Mouse (Mus musculus): Measurements from ENCODE around the gene Strn4. TPM values are rescaled to one million over a fixed set of nuclear protein-coding genes. Genes with fewer than 3 reads are reported as not detected.
A peak's percentile ranks its signal among the peaks of the same experiment; 100 is the strongest.

Strn4 gene
- total and polyA plus RNA-seq, 3 experiments, result 55.5 to 94.2 (median 56.2) TPM

DNA sequence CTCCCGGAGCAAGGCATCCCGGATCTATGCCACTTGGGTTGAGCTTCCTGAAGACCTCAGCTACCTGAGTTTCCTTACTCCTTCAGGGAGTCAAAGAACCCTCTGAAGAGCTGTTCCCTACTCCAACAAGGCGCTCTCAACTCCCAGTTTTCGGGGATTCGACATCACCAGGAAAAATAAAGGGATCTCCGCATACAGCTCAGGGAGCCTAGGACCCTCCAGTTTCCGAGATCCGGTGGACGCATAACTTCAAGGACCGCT is 34.2 kb upstream of the Strn4 start:
- peak overlapping the region; percentile 93 for H3K9ac ChIP-seq (ENCODE audit: low read depth, low read length)
- intact Hi-C loops (cut with DNase I), result loop anchor here (1.0 to 5.0 kb wide), 2 partner anchors 20 to 34 kb away; no protein-coding TSS in a partner anchor
- H3K4me3 ChIP-seq, result peak overlapping the region; percentile 69
- TF ChIP-seq CTCF (IDR thresholded peaks at IDR 0.05) (no peak), EP300 (IDR thresholded peaks at IDR 0.05; ENCODE audit: insufficient read depth, low read depth, low read length) (no peak), POLR2A (IDR thresholded peaks at IDR 0.05; ENCODE audit: insufficient read depth, low read depth, low read length) (no peak)
- H3K27me3 ChIP-seq (ENCODE audit: control insufficient read depth, insufficient read depth, low read length), result peaks cover 2% of the 10 kb centered on the region; the same call in 1 of the 2 replicates
- DNase-seq, result no peak
- 0 out of 2 replicates have a peak, but pooled peaks cover 1% of the 10 kb centered on the region for H3K79me2 ChIP-seq (replicated peaks; ENCODE audit: control insufficient read depth, insufficient read depth, low read length)
- no peaks in the 10 kb centered on the region for H3K36me3 ChIP-seq (ENCODE audit: control insufficient read depth, insufficient read depth, low read length)
- H3K4me1 ChIP-seq (ENCODE audit: control insufficient read depth, insufficient read depth, low read length), result peaks cover 10% of the 10 kb centered on the region
- 0% methylated on average over 10 of the region's 10 CpGs for WGBS
- H3K27ac ChIP-seq, result peak overlapping the region; percentile 77

DNA sequence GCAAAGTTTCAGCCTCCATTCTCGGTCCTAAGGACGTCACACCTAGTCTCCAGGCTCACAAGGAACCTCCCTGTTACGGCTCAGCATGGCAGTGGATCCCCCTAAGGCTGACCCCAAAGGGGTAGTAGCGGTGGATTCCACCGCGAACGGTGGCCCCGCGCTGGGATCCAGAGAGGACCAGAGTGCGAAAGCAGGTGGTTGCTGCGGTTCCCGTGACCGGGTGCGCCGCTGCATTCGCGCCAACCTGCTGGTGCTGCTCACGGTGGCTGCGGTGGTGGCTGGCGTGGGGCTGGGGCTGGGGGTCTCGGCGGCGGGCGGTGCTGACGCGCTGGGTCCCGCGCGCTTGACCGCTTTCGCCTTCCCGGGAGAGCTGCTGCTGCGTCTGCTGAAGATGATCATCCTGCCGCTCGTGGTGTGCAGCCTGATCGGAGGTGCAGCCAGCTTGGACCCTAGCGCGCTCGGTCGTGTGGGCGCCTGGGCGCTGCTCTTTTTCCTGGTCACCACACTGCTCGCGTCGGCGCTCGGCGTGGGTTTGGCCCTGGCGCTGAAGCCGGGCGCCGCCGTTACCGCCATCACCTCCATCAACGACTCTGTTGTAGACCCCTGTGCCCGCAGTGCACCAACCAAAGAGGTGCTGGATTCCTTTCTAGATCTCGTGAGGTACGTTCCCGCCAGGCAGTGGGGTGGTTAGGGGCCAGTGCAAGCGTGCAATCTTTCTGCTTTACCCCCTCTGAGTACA is 33.7 kb upstream of the Strn4 start:
- Histone ChIP-seq H3K27ac (peak overlapping the region; percentile 77), H3K79me2 (replicated peaks; ENCODE audit: control insufficient read depth, insufficient read depth, low read length) (0 out of 2 replicates have a peak, but pooled peaks cover 1% of the 10 kb centered on the region), H3K36me3 (ENCODE audit: control insufficient read depth, insufficient read depth, low read length) (no peaks in the 10 kb centered on the region), H3K27me3 (ENCODE audit: control insufficient read depth, insufficient read depth, low read length) (peaks cover 2% of the 10 kb centered on the region; the same call in 1 of the 2 replicates), H3K9ac (ENCODE audit: low read depth, low read length) (peak overlapping the region; percentile 93), H3K4me3 (peak overlapping the region; percentile 69), H3K4me1 (ENCODE audit: control insufficient read depth, insufficient read depth, low read length) (peaks cover 10% of the 10 kb centered on the region)
- intact Hi-C loops (cut with DNase I), result loop anchor here (1.0 to 5.0 kb wide), 2 partner anchors 21 to 35 kb away; no protein-coding TSS in a partner anchor
- WGBS, result 1% methylated on average over 57 of the region's 60 CpGs
- peak; percentile 38 to 62 for DNase-seq
- TF ChIP-seq CTCF (IDR thresholded peaks at IDR 0.05) (no peak), POLR2A (IDR thresholded peaks at IDR 0.05; ENCODE audit: insufficient read depth, low read depth, low read length) (no peak), EP300 (IDR thresholded peaks at IDR 0.05; ENCODE audit: insufficient read depth, low read depth, low read length) (no peak)

DNA sequence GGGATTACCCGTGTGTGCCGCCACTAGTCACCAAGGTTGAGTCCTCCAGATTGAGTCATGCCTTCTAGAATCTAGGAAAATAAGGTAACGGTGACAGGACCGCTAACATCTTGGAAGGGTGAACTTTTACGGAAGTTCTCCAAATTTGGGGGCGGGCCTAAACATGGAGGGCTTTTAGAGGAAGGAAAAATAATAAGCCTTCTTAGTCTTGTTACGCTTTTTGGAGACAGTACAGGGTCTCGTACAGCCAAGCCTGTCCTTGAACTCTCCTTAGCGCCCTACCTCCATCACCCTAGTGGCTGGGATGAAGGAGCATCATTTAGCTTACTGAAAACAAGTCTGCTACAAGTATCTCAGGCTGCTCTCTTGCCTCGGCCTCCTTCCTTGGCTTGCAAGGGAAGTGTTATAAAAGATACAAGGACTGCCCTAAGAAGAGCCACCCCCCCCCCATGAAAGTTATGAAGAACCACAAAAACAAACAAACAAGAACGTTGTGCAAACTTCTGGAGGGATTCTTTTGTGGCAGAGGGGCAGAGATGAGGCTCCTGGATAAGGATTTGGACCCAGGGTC is 33.0 kb upstream of the Strn4 start:
- Histone ChIP-seq H3K27ac (peak overlapping the region; percentile 77), H3K4me3 (peak overlapping the region; percentile 69), H3K4me1 (ENCODE audit: control insufficient read depth, insufficient read depth, low read length) (peaks cover 10% of the 10 kb centered on the region), H3K79me2 (replicated peaks; ENCODE audit: control insufficient read depth, insufficient read depth, low read length) (0 out of 2 replicates have a peak, but pooled peaks cover 1% of the 10 kb centered on the region), H3K36me3 (ENCODE audit: control insufficient read depth, insufficient read depth, low read length) (no peaks in the 10 kb centered on the region), H3K27me3 (ENCODE audit: control insufficient read depth, insufficient read depth, low read length) (peaks cover 2% of the 10 kb centered on the region; the same call in 1 of the 2 replicates), H3K9ac (ENCODE audit: low read depth, low read length) (peak overlapping the region; percentile 93)
- TF ChIP-seq POLR2A (IDR thresholded peaks at IDR 0.05; ENCODE audit: insufficient read depth, low read depth, low read length), result no peak
- TF ChIP-seq CTCF (IDR thresholded peaks at IDR 0.05), result no peak
- TF ChIP-seq EP300 (IDR thresholded peaks at IDR 0.05; ENCODE audit: insufficient read depth, low read depth, low read length), result no peak
- intact Hi-C loops (cut with DNase I), result loop anchor here (5.0 kb wide), 1 partner anchor 35 kb away; no protein-coding TSS in a partner anchor
- no peak for DNase-seq
- WGBS, result 26% methylated on average over 11 of the region's 11 CpGs

DNA sequence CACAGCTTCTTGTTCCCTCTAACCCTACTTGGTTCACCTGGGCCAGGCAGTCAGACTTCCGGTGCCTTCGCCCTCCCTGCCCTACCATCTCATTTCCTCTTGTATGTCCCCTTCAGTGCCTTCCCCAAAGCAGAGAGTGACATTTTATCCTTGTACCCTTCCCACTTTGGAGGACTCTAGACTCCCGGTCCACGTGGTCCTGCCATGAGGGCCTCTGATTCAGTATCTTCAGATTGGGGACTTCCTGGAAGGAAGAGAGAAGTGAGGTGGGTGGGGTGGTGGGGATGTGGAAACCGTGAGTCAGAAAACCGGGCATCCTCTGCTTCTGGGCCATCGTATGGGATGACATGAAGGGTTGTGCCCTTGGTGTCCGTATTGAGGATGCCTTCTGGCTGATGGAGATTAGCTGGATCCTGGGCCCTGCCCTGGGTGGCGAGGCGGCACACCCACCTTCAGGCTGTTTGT is 32.4 kb upstream of the Strn4 start:
- WGBS, result 44% methylated on average over 10 of the region's 10 CpGs
- intact Hi-C loops (cut with DNase I), result loop anchor here (5.0 kb wide), 1 partner anchor 36 kb away; no protein-coding TSS in a partner anchor
- peak overlapping the region; percentile 36; the same call in 1 of the 2 replicates for H3K27ac ChIP-seq
- DNase-seq, result peak; percentile 33 to 38
- H3K4me3 ChIP-seq, result peak overlapping the region; percentile 35
- H3K27me3 ChIP-seq (ENCODE audit: control insufficient read depth, insufficient read depth, low read length), result peaks cover 2% of the 10 kb centered on the region; the same call in 1 of the 2 replicates
- 0 out of 2 replicates have a peak, but pooled peaks cover 1% of the 10 kb centered on the region for H3K79me2 ChIP-seq (replicated peaks; ENCODE audit: control insufficient read depth, insufficient read depth, low read length)
- no peaks in the 10 kb centered on the region for H3K36me3 ChIP-seq (ENCODE audit: control insufficient read depth, insufficient read depth, low read length)
- H3K9ac ChIP-seq (ENCODE audit: low read depth, low read length), result peak overlapping the region; percentile 3; the same call in 1 of the 2 replicates
- peaks cover 10% of the 10 kb centered on the region for H3K4me1 ChIP-seq (ENCODE audit: control insufficient read depth, insufficient read depth, low read length)
- TF ChIP-seq CTCF (IDR thresholded peaks at IDR 0.05) (no peak), POLR2A (IDR thresholded peaks at IDR 0.05; ENCODE audit: insufficient read depth, low read depth, low read length) (no peak), EP300 (IDR thresholded peaks at IDR 0.05; ENCODE audit: insufficient read depth, low read depth, low read length) (no peak)

GRCm38 (mm10) chr7:16783758-16784415 is 31.8 kb upstream of the Strn4 start:
- TF ChIP-seq CTCF (IDR thresholded peaks at IDR 0.05), result no peak
- TF ChIP-seq POLR2A (IDR thresholded peaks at IDR 0.05; ENCODE audit: insufficient read depth, low read depth, low read length), result no peak
- no peak for TF ChIP-seq EP300 (IDR thresholded peaks at IDR 0.05; ENCODE audit: insufficient read depth, low read depth, low read length)
- Histone ChIP-seq H3K36me3 (ENCODE audit: control insufficient read depth, insufficient read depth, low read length) (no peaks in the 10 kb centered on the region), H3K27me3 (ENCODE audit: control insufficient read depth, insufficient read depth, low read length) (peaks cover 2% of the 10 kb centered on the region; the same call in 1 of the 2 replicates), H3K27ac (peak overlapping the region; percentile 36; the same call in 1 of the 2 replicates), H3K4me3 (peak overlapping the region; percentile 35), H3K79me2 (replicated peaks; ENCODE audit: control insufficient read depth, insufficient read depth, low read length) (0 out of 2 replicates have a peak, but pooled peaks cover 1% of the 10 kb centered on the region), H3K4me1 (ENCODE audit: control insufficient read depth, insufficient read depth, low read length) (peaks cover 10% of the 10 kb centered on the region), H3K9ac (ENCODE audit: low read depth, low read length) (peak overlapping the region; percentile 3; the same call in 1 of the 2 replicates)
- intact Hi-C loops (cut with DNase I), result loop anchor here (5.0 kb wide), 1 partner anchor 37 kb away; no protein-coding TSS in a partner anchor
- WGBS, result 48% methylated on average over 17 of the region's 17 CpGs
- peak; percentile 63 to 67 for DNase-seq

All from heart, adult 2 months (tissue).